In the genomic region with DNA sequence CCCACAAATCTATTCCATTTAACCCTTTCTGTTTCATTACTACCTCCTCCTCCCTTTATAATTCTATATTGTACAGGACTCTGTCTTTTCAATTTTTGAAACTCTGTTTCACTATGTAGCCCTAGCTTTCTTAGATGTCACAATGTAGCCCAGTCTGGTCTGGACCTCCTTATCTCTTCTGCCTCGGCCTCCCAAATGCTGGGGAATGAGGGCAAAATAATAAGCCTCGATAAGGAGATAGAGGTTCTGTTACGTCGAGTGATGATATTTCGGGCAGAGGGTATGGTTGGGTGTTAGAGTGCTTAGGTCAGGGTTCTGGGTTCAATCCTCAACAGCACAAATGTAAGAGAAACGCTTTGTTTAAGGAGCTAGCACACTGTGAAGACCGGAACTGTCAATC, we compare ENCODE assay signal across 23 mouse cellular contexts. TPM values are rescaled to one million over a fixed set of nuclear protein-coding genes. Genes with fewer than 3 reads are reported as not detected.
DNase-seq lines count a peak whose midpoint lies in the region; ATAC-seq and TF ChIP-seq lines count a peak whose summit lies in the region.
"Had no signal": no experiment of that assay in that cellular context is flagged by ENCODE, and none has a peak within 500 bp of the region (broad histone marks: within the 10 kb centered on the region; RNA-seq: fewer than 3 reads in every experiment).

No protein-coding gene starts in this region.

- no peak for ATAC-seq in neural tube, embryonic 15.5 days (ENCODE audit: low FRiP score)
- ATAC-seq: forebrain, embryonic 14.5 days; forebrain, embryonic 16.5 days had no signal

- no peak overlapping the region for H3K9ac ChIP-seq in MEL (ENCODE audit: control insufficient read depth, low read depth, low read length, poor library complexity, severe bottlenecking)
- H3K9ac ChIP-seq in neural tube, embryonic 15.5 days (replicated peaks): no peak overlapping the region
- H3K9ac ChIP-seq: embryonic facial prominence, embryonic 13.5 days; embryonic facial prominence, embryonic 15.5 days; forebrain, embryonic 12.5 days had no signal

- no peak for TF ChIP-seq CTCF in spleen, adult 2 months (IDR thresholded peaks at IDR 0.05; ENCODE audit: extremely low read depth, insufficient read depth, insufficient read length, insufficient replicate concordance)
- TF ChIP-seq CTCF in MEL (IDR thresholded peaks at IDR 0.05 in 2 of 3, conservative IDR thresholded peaks at IDR 0.05 in 1 of 3; ENCODE audit: control insufficient read depth in 1 of 3, insufficient read depth in 1 of 3, low read depth in 2 of 3, low read length in 3 of 3, poor library complexity in 1 of 3, severe bottlenecking in 1 of 3): no peak
- TF ChIP-seq CTCF in small intestine, adult 2 months (IDR thresholded peaks at IDR 0.05; ENCODE audit: extremely low read depth, insufficient read length, insufficient replicate concordance, low read depth, low read length): no peak

- TF ChIP-seq RAD21 in MEL (IDR thresholded peaks at IDR 0.05; ENCODE audit: low read depth, low read length): no peak

- no peaks in the 10 kb centered on the region for H3K9me3 ChIP-seq in MEL (replicated peaks; ENCODE audit: insufficient read depth, low read length)
- H3K9me3 ChIP-seq in neural tube, embryonic 15.5 days (replicated peaks): no peaks in the 10 kb centered on the region
- H3K9me3 ChIP-seq: embryonic facial prominence, embryonic 13.5 days; embryonic facial prominence, embryonic 15.5 days; G1E had no signal

- H3K36me3 ChIP-seq in spleen, adult 2 months (ENCODE audit: control insufficient read depth, insufficient read depth, low read length): no peaks in the 10 kb centered on the region
- peaks cover 0 to 10% of the 10 kb centered on the region in 2 experiments; a peak in 2 of 4 replicates for H3K36me3 ChIP-seq in MEL (ENCODE audit: control insufficient read depth in 1 of 2, insufficient read depth in 2 of 2, low read length in 2 of 2)
- no peaks in the 10 kb centered on the region for H3K36me3 ChIP-seq in small intestine, adult 2 months (ENCODE audit: control insufficient read depth, insufficient read depth, low read length)
- H3K36me3 ChIP-seq in neural tube, embryonic 15.5 days: no peaks in the 10 kb centered on the region
- H3K36me3 ChIP-seq: embryonic facial prominence, embryonic 13.5 days; embryonic facial prominence, embryonic 15.5 days; forebrain, embryonic 10.5 days; forebrain, embryonic 12.5 days; G1E had no signal

- no peak for DNase-seq in spleen, adult 2 months (ENCODE audit: low read depth in 1 of 2, low spot score in 2 of 2)
- DNase-seq in spleen, postnatal 10 days (ENCODE audit: low spot score in 2 of 2): no peak
- DNase-seq in MEL (ENCODE audit: low read depth, low spot score): no peak
- no peak for DNase-seq in cerebellum, adult 18-20 months
- DNase-seq: adrenal gland, adult 2 months; adrenal gland, postnatal 10 days; adrenal gland, postnatal 25 days; cerebellum, adult 11-12 months; cerebellum, adult 8-10 months; cerebellum, adult 9-11 months; cerebellum, postnatal 14 days; cerebellum, postnatal 36 days; embryo, embryonic 11 days had no signal

- peaks cover 9% of the 10 kb centered on the region; the same call in 1 of the 2 replicates for H3K4me1 ChIP-seq in spleen, adult 2 months (ENCODE audit: control insufficient read depth, insufficient read depth, insufficient read length)
- H3K4me1 ChIP-seq in MEL (ENCODE audit: control insufficient read depth in 1 of 2, insufficient read depth in 2 of 2, low read length in 2 of 2): peaks cover 2 to 10% of the 10 kb centered on the region in 2 experiments
- no peaks in the 10 kb centered on the region for H3K4me1 ChIP-seq in small intestine, adult 2 months (ENCODE audit: control insufficient read depth, insufficient read depth, insufficient read length, low read length)
- no peaks in the 10 kb centered on the region for H3K4me1 ChIP-seq in neural tube, embryonic 15.5 days
- H3K4me1 ChIP-seq: embryonic facial prominence, embryonic 13.5 days; embryonic facial prominence, embryonic 15.5 days; forebrain, embryonic 10.5 days; forebrain, embryonic 12.5 days had no signal

- peak overlapping the region; percentile 82 for H3K27ac ChIP-seq in spleen, adult 2 months (ENCODE audit: insufficient read depth, low read length)
- H3K27ac ChIP-seq in MEL (ENCODE audit: control insufficient read depth, low read depth, low read length): no peak overlapping the region
- H3K27ac ChIP-seq in small intestine, adult 2 months (ENCODE audit: insufficient read depth, low read depth, low read length): peak overlapping the region; percentile 35
- no peak overlapping the region for H3K27ac ChIP-seq in neural tube, embryonic 15.5 days (replicated peaks)
- H3K27ac ChIP-seq: embryonic facial prominence, embryonic 13.5 days; embryonic facial prominence, embryonic 15.5 days; forebrain, embryonic 10.5 days; forebrain, embryonic 12.5 days had no signal

- H3K4me2 ChIP-seq in neural tube, embryonic 15.5 days: no peak overlapping the region
- H3K4me2 ChIP-seq: embryonic facial prominence, embryonic 13.5 days; embryonic facial prominence, embryonic 15.5 days; forebrain, embryonic 12.5 days had no signal

- H3K4me3 ChIP-seq in spleen, adult 2 months (ENCODE audit: extremely low read depth, insufficient read depth, insufficient read length): peak overlapping the region; percentile 41; the same call in 1 of the 2 replicates
- no peak overlapping the region for H3K4me3 ChIP-seq in MEL (ENCODE audit: control insufficient read depth in 1 of 2, insufficient read depth in 1 of 2, low read depth in 2 of 2, low read length in 2 of 2)
- no peak overlapping the region for H3K4me3 ChIP-seq in small intestine, adult 2 months (ENCODE audit: low read depth, low read length)
- H3K4me3 ChIP-seq in neural tube, embryonic 15.5 days (replicated peaks): no peak overlapping the region
- H3K4me3 ChIP-seq: embryonic facial prominence, embryonic 13.5 days; embryonic facial prominence, embryonic 15.5 days; erythroblast, embryonic 14.5 days; forebrain, embryonic 10.5 days; forebrain, embryonic 12.5 days had no signal

- peak; percentile 17 to 51; a peak in 3 of 4 replicates for TF ChIP-seq EP300 in MEL (IDR thresholded peaks at IDR 0.05; ENCODE audit: low read depth in 1 of 2, low read length in 2 of 2)

- WGBS in spleen, adult 2 months: 55% methylated on average over 7 of the region's 7 CpGs
- WGBS in small intestine, adult 2 months: 78% methylated on average over 7 of the region's 7 CpGs
- WGBS in neural tube, embryonic 15.5 days: 86% methylated on average over 7 of the region's 7 CpGs

- H3K27me3 ChIP-seq in spleen, adult 2 months (ENCODE audit: control insufficient read depth, insufficient read depth, low read length): no peaks in the 10 kb centered on the region
- peaks cover 0 to under 1% of the 10 kb centered on the region in 2 experiments; a peak in 2 of 4 replicates for H3K27me3 ChIP-seq in MEL (ENCODE audit: control insufficient read depth in 1 of 2, insufficient read depth in 2 of 2, low read length in 2 of 2)
- H3K27me3 ChIP-seq in small intestine, adult 2 months (ENCODE audit: control insufficient read depth, insufficient read depth, low read length): no peaks in the 10 kb centered on the region
- no peaks in the 10 kb centered on the region for H3K27me3 ChIP-seq in neural tube, embryonic 15.5 days (replicated peaks)
- H3K27me3 ChIP-seq: embryonic facial prominence, embryonic 13.5 days; embryonic facial prominence, embryonic 15.5 days; forebrain, embryonic 12.5 days had no signal

- no peaks in the 10 kb centered on the region for H3K79me2 ChIP-seq in MEL (ENCODE audit: control insufficient read depth, insufficient read depth, low read length, poor library complexity)

- TF ChIP-seq POLR2A in spleen, adult 2 months (IDR thresholded peaks at IDR 0.05; ENCODE audit: low read depth, low read length): no peak
- TF ChIP-seq POLR2A in MEL (IDR thresholded peaks at IDR 0.05; ENCODE audit: control insufficient read depth in 1 of 2, insufficient read depth in 1 of 2, low read depth in 1 of 2, low read length in 2 of 2, poor library complexity in 1 of 2): no peak
- no peak for TF ChIP-seq POLR2A in small intestine, adult 2 months (IDR thresholded peaks at IDR 0.05; ENCODE audit: low read depth, low read length)

TF ChIP-seq in MEL, 35 proteins besides CTCF, POLR2A, EP300 and RAD21 (continues in another document):
- TF ChIP-seq ELF1 (IDR thresholded peaks at IDR 0.05; ENCODE audit: low read depth, low read length) (no peak), RCOR1 (IDR thresholded peaks at IDR 0.05; ENCODE audit: low read depth, low read length) (peak; percentile 32; the same call in 1 of the 2 replicates), ZNF384 (IDR thresholded peaks at IDR 0.05; ENCODE audit: low read depth, low read length) (no peak), MAX (IDR thresholded peaks at IDR 0.05; ENCODE audit: low read length) (no peak), TCF12 (IDR thresholded peaks at IDR 0.05; ENCODE audit: low read depth, low read length) (peak; percentile 43; the same call in 1 of the 2 replicates), GATA1 (IDR thresholded peaks at IDR 0.05; ENCODE audit: low read depth, low read length) (peak; percentile 77), TAL1 (IDR thresholded peaks at IDR 0.05; ENCODE audit: low read length) (0 out of 2 replicates have a peak, but pooled peaks have one; percentile 20), MYB (IDR thresholded peaks at IDR 0.05; ENCODE audit: low read depth, low read length) (no peak), ETS1 (IDR thresholded peaks at IDR 0.05; ENCODE audit: low read depth, low read length) (no peak), ZKSCAN1 (IDR thresholded peaks at IDR 0.05; ENCODE audit: low read depth, low read length) (no peak), JUND (IDR thresholded peaks at IDR 0.05; ENCODE audit: low read depth, low read length) (no peak), MAFK (IDR thresholded peaks at IDR 0.05; ENCODE audit: borderline replicate concordance, low read depth, low read length) (no peak), MAZ (IDR thresholded peaks at IDR 0.05; ENCODE audit: low read depth, low read length) (no peak), USF1 (IDR thresholded peaks at IDR 0.05; ENCODE audit: low read depth, low read length) (no peak)

RNA-seq across cellular contexts. Expression of gene Sumf1, which starts 11.3 kb away (rescaled TPM):
- polyA plus RNA-seq in spleen, adult 2 months (2012; rRNA removed): 19.1 and 22.5 TPM in 2 replicates
- total RNA-seq in MEL (2012; rRNA removed): 7.9 and 9.4 TPM in 2 replicates
- polyA plus RNA-seq in MEL (2012; ENCODE audit: insufficient read depth in 1 of 2, insufficient read length in 2 of 2, low read depth in 1 of 2, low replicate concordance in 2 of 2, missing spikeins in 1 of 2): 10 to 100 TPM in 1 of 2 experiments, not detected in 1; 11.2 TPM
- 24.7 and 36.2 TPM in 2 replicates for polyA plus RNA-seq in small intestine, adult 2 months (2012; rRNA removed)
- polyA plus RNA-seq in neural tube, embryonic 15.5 days (2015; fragmentation: Nextera tagmentation; extraction: Ambion mirVana): 11.6 and 13.5 TPM in 2 replicates

RNA-seq across cellular contexts. Expression of gene Itpr1, which starts 16.2 kb away (rescaled TPM):
- 17.6 and 17.9 TPM in 2 replicates for polyA plus RNA-seq in spleen, adult 2 months (2012; rRNA removed)
- 12.2 and 15.6 TPM in 2 replicates for total RNA-seq in MEL (2012; rRNA removed)
- polyA plus RNA-seq in MEL (2012; ENCODE audit: insufficient read depth in 1 of 2, insufficient read length in 2 of 2, low read depth in 1 of 2, low replicate concordance in 2 of 2, missing spikeins in 1 of 2): 10 to 100 TPM in 1 of 2 experiments, not detected in 1; 19.0 TPM
- polyA plus RNA-seq in small intestine, adult 2 months (2012; rRNA removed): 4.4 and 4.7 TPM in 2 replicates
- 3.3 and 6.4 TPM in 2 replicates for polyA plus RNA-seq in neural tube, embryonic 15.5 days (2015; fragmentation: Nextera tagmentation; extraction: Ambion mirVana)

Comparison
In these comparisons a context has a peak if more than half of its experiments do, and no peak if none do; other contexts are left out.
1. H3K27ac ChIP-seq: peak in spleen, adult 2 months (single experiment) and small intestine, adult 2 months (single experiment); none in MEL (single experiment) and neural tube, embryonic 15.5 days (single experiment).